In the genomic region with DNA sequence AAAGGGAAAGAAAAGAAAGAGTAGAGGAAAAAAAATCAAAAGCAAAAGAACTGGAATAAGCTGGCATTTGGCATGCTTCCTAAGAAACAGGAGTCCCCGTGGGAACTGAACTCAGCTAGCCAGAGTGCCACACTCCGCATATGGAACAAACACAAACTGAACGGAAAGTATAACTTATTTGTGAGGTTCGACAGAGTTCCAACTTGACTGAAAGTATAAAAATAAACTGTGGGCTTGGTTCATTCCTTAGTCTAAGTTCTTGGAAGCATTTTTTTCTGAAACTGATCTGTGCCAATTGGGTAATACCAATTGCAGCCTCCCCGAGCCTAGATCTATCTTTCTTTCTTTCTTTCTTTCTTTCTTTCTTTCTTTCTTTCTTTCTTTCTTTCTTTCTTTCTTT, we compare ENCODE assay signal across 11 mouse cellular contexts.
"Had no signal": no experiment of that assay in that cellular context is flagged by ENCODE, and none has a peak within 500 bp of the region (broad histone marks: within the 10 kb centered on the region; RNA-seq: fewer than 3 reads in every experiment).

No protein-coding gene starts in this region.

- H3K9ac ChIP-seq: kidney, embryonic 15.5 days; limb, embryonic 15.5 days; liver, embryonic 12.5 days; neural tube, embryonic 15.5 days had no signal

- DNase-seq: kidney, adult 2 months; kidney, postnatal 14 days; lung, postnatal 36 days; thymus, postnatal 4 days had no signal

- H3K4me2 ChIP-seq: kidney, embryonic 15.5 days; limb, embryonic 15.5 days; liver, embryonic 12.5 days; neural tube, embryonic 15.5 days had no signal

- ATAC-seq: liver, embryonic 12.5 days had no signal

- H3K4me3 ChIP-seq: kidney, embryonic 15.5 days; limb, embryonic 15.5 days; liver, embryonic 12.5 days; midbrain, embryonic 10.5 days; myocyte; neural tube, embryonic 15.5 days had no signal

- H3K27me3 ChIP-seq: kidney, embryonic 15.5 days; limb, embryonic 15.5 days; liver, embryonic 12.5 days; neural tube, embryonic 15.5 days had no signal

- H3K27ac ChIP-seq: kidney, embryonic 15.5 days; limb, embryonic 15.5 days; liver, embryonic 12.5 days; midbrain, embryonic 10.5 days; neural tube, embryonic 15.5 days; stomach, postnatal 0 days had no signal

- H3K36me3 ChIP-seq: liver, embryonic 12.5 days had no signal

- H3K9me3 ChIP-seq: kidney, embryonic 15.5 days; limb, embryonic 15.5 days; liver, embryonic 12.5 days; midbrain, embryonic 10.5 days; neural tube, embryonic 15.5 days had no signal

- H3K4me1 ChIP-seq: kidney, embryonic 15.5 days; limb, embryonic 15.5 days; liver, embryonic 12.5 days; neural tube, embryonic 15.5 days had no signal
